21 mouse cellular contexts compared by ENCODE assay signal in the genomic region with DNA sequence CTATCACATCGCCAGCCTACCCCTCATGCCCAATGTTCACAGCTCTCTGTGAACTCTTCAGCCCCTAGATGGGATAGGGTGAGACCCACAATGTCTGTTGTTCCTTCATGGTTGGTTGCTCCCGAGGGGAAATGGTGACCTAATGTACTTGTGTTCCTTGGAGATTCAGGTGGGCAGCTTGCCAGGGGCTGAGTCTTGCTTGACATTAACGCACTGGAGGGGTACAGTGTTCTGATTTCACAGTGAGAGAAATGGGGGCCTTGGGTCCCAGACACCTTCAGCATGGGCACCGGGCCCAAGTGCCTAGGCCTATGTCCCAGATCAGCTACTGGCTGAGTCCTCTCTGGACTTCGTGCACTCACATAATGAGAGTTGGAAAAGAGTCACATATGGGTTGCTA. TPM values are rescaled to one million over a fixed set of nuclear protein-coding genes. Genes with fewer than 3 reads are reported as not detected.
DNase-seq lines count a peak whose midpoint lies in the region; TF ChIP-seq lines count a peak whose summit lies in the region.
"Had no signal": no experiment of that assay in that cellular context is flagged by ENCODE, and none has a peak within 500 bp of the region (broad histone marks: within the 10 kb centered on the region; RNA-seq: fewer than 3 reads in every experiment).

No protein-coding gene starts in this region.

- peak; percentile 33 for DNase-seq in adrenal gland, postnatal 25 days
- DNase-seq in adrenal gland, adult 2 months, result no peak
- DNase-seq in layer of hippocampus, adult 2 months (ENCODE audit: low spot score in 2 of 2), result no peak
- no peak for DNase-seq in layer of hippocampus, postnatal 25 days (ENCODE audit: extremely low spot score in 1 of 2, low spot score in 1 of 2)
- peak; percentile 26 for DNase-seq in retina, postnatal 1 day
- DNase-seq in retina, embryonic 14.5 days (ENCODE audit: low spot score), result no peak
- DNase-seq in testis, postnatal 14 days (ENCODE audit: low spot score), result peak; percentile 19
- DNase-seq in midbrain, embryonic 10.5 days (ENCODE audit: low spot score), result no peak
- DNase-seq: gastrocnemius, postnatal 36 days; heart, postnatal 14 days; liver; thymus, adult 18-20 months had no signal

- no peaks in the 10 kb centered on the region for H3K36me3 ChIP-seq in midbrain, embryonic 10.5 days
- H3K36me3 ChIP-seq: heart, embryonic 10.5 days; hindbrain, embryonic 15.5 days; lung, embryonic 15.5 days had no signal

- H3K27ac ChIP-seq in layer of hippocampus, adult 2 months, result 0 out of 2 replicates have a peak overlapping the region, but pooled peaks have one; percentile 5
- H3K27ac ChIP-seq in midbrain, embryonic 10.5 days (replicated peaks), result no peak overlapping the region
- H3K27ac ChIP-seq: heart, embryonic 10.5 days; hindbrain, embryonic 15.5 days; lung, embryonic 15.5 days had no signal

- WGBS in midbrain, embryonic 10.5 days, result 88% methylated on average over 5 of the region's 5 CpGs

- no peaks in the 10 kb centered on the region for H3K27me3 ChIP-seq in midbrain, embryonic 10.5 days (ENCODE audit: low read depth, poor library complexity, severe bottlenecking)
- H3K27me3 ChIP-seq: hindbrain, embryonic 15.5 days; lung, embryonic 15.5 days had no signal

- H3K9me3 ChIP-seq in midbrain, embryonic 10.5 days (replicated peaks), result no peaks in the 10 kb centered on the region
- H3K9me3 ChIP-seq: heart, embryonic 10.5 days; hindbrain, embryonic 15.5 days; lung, embryonic 15.5 days had no signal

- no peaks in the 10 kb centered on the region for H3K4me1 ChIP-seq in midbrain, embryonic 10.5 days
- H3K4me1 ChIP-seq: heart, embryonic 10.5 days; hindbrain, embryonic 15.5 days; lung, embryonic 15.5 days had no signal

- no peak overlapping the region for H3K4me3 ChIP-seq in layer of hippocampus, adult 2 months
- no peak overlapping the region for H3K4me3 ChIP-seq in midbrain, embryonic 10.5 days
- H3K4me3 ChIP-seq: heart, embryonic 10.5 days; hindbrain, embryonic 15.5 days; lung, embryonic 15.5 days had no signal

- no peak for TF ChIP-seq CTCF in layer of hippocampus, adult 2 months (conservative IDR thresholded peaks at IDR 0.05)

RNA-seq across cellular contexts. Expression of gene Itih3, which starts 10.2 kb away (rescaled TPM):
- 0.30 and 5.2 TPM in 2 replicates for total RNA-seq in adrenal gland, postnatal 25 days (2021)
- 1 to 10 TPM in 1 of 2 experiments, under 1 TPM in 1; 0.97 to 2.5 TPM for total RNA-seq in adrenal gland, adult 2 months (2021)
- polyA plus RNA-seq in adrenal gland, adult 2 months (2012; rRNA removed), result 0.18 and 0.19 TPM in 2 replicates
- 10 to 100 TPM; 27.6 to 28.6 TPM for total RNA-seq in layer of hippocampus, adult 2 months (2021)
- 10 to 100 TPM; 25.4 to 25.7 TPM for total RNA-seq in layer of hippocampus, postnatal 25 days (2021)
- 0.53 and 0.59 TPM in 2 replicates for polyA plus RNA-seq in midbrain, embryonic 10.5 days (2016; fragmentation: Nextera tagmentation; extraction: Ambion mirVana)
- total RNA-seq: CH12.LX had no signal

RNA-seq across cellular contexts. Expression of gene Itih4, which starts 27.1 kb away (rescaled TPM):
- 0.46 and 17.5 TPM in 2 replicates for total RNA-seq in adrenal gland, postnatal 25 days (2021)
- 10 to 100 TPM in 1 of 2 experiments, 1 to 10 TPM in 1; 6.2 to 12.7 TPM for total RNA-seq in adrenal gland, adult 2 months (2021)
- polyA plus RNA-seq in adrenal gland, adult 2 months (2012; rRNA removed), result 0.64 and 0.88 TPM in 2 replicates
- total RNA-seq in layer of hippocampus, adult 2 months (2021), result under 1 TPM in 1 of 2 experiments, not detected in 1; 0.36 TPM
- total RNA-seq in layer of hippocampus, postnatal 25 days (2021), result not detected
- polyA plus RNA-seq in midbrain, embryonic 10.5 days (2016; fragmentation: Nextera tagmentation; extraction: Ambion mirVana), result not detected in 2 replicates
- total RNA-seq: CH12.LX; layer of hippocampus, postnatal 14 days had no signal
- polyA plus RNA-seq: forebrain, embryonic 11.5 days; hindbrain, embryonic 15.5 days; small intestine, adult 2 months had no signal

RNA-seq across cellular contexts. Expression of gene Itih1, which starts 29.7 kb away (rescaled TPM):
- total RNA-seq in adrenal gland, postnatal 25 days (2021), result 7.6 TPM in 1 of 2 replicates, not detected in the other
- 1 to 10 TPM in 1 of 2 experiments, not detected in 1; 2.2 TPM for total RNA-seq in adrenal gland, adult 2 months (2021)
- polyA plus RNA-seq in adrenal gland, adult 2 months (2012; rRNA removed), result 0.37 TPM in 1 of 2 replicates, not detected in the other
- not detected for total RNA-seq in layer of hippocampus, adult 2 months (2021)
- total RNA-seq in layer of hippocampus, postnatal 25 days (2021), result not detected
- not detected in 2 replicates for polyA plus RNA-seq in midbrain, embryonic 10.5 days (2016; fragmentation: Nextera tagmentation; extraction: Ambion mirVana)
- total RNA-seq: CH12.LX; heart, postnatal 14 days; layer of hippocampus, postnatal 14 days; left cerebral cortex, postnatal 25 days had no signal
- polyA plus RNA-seq: forebrain, embryonic 11.5 days; hindbrain, embryonic 15.5 days; neural tube, embryonic 14.5 days; small intestine, adult 2 months had no signal

RNA-seq across cellular contexts. Expression of gene Mustn1, which starts 34.4 kb away (rescaled TPM):
- total RNA-seq in adrenal gland, postnatal 25 days (2021), result 2.5 and 3.3 TPM in 2 replicates
- 1 to 10 TPM; 1.8 to 5.3 TPM for total RNA-seq in adrenal gland, adult 2 months (2021)
- polyA plus RNA-seq in adrenal gland, adult 2 months (2012; rRNA removed), result 3.6 and 3.8 TPM in 2 replicates
- total RNA-seq in layer of hippocampus, adult 2 months (2021), result 1 to 10 TPM; 2.1 to 2.3 TPM
- total RNA-seq in layer of hippocampus, postnatal 25 days (2021), result 1 to 10 TPM; 1.3 TPM
- polyA plus RNA-seq in midbrain, embryonic 10.5 days (2016; fragmentation: Nextera tagmentation; extraction: Ambion mirVana), result 0.19 and 0.46 TPM in 2 replicates

RNA-seq across cellular contexts. Expression of gene Nek4, which starts 37.8 kb away (rescaled TPM):
- 14.3 and 14.8 TPM in 2 replicates for total RNA-seq in adrenal gland, postnatal 25 days (2021)
- total RNA-seq in adrenal gland, adult 2 months (2021), result 10 to 100 TPM; 10.2 to 13.3 TPM
- 5.2 and 5.5 TPM in 2 replicates for polyA plus RNA-seq in adrenal gland, adult 2 months (2012; rRNA removed)
- total RNA-seq in layer of hippocampus, adult 2 months (2021), result 10 to 100 TPM; 19.1 to 21.9 TPM
- total RNA-seq in layer of hippocampus, postnatal 25 days (2021), result 10 to 100 TPM; 16.9 to 17.0 TPM
- 22.7 and 24.7 TPM in 2 replicates for polyA plus RNA-seq in midbrain, embryonic 10.5 days (2016; fragmentation: Nextera tagmentation; extraction: Ambion mirVana)

Comparison
In these comparisons a context has a peak if more than half of its experiments do, and no peak if none do; other contexts are left out.
1. DNase-seq: peak in adrenal gland, postnatal 25 days (single experiment), retina, postnatal 1 day (single experiment) and testis, postnatal 14 days (single experiment); none in adrenal gland, adult 2 months (single experiment), layer of hippocampus, adult 2 months (0 of 2), layer of hippocampus, postnatal 25 days (0 of 2), retina, embryonic 14.5 days (single experiment) and midbrain, embryonic 10.5 days (single experiment).